Mouse (Mus musculus) c-Kit-negative CD71-positive TER-119-positive erythroid progenitor cells, embryonic 14.5 days (primary cell): ENCODE data around the gene Mns1.

ENCODE experiments used
- DNase-seq: peaks from one replicate; pipeline ENCODE4 v3.0.0-alpha.2; 2013; ENCODE audit warnings: low read depth, low spot score

Mns1 gene

DNA sequence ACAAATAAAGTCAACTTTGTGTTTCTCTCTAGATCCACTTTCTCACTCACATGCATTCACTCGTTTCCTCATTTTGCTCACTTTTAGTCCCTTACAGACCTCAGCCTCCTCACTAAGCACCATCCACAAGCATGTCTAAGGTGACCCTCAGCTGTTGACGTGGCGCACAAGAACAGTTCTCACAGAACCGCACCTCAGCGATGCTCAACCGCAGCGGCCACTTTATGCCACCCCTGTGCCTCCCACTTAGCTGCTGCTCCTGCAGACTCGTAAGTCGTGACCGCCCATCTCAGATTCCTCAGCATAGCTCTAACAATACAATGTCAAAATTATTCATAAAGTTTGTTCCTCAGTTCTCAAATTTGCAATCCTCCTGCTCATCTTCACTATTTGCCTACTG lies 30.8 kb downstream of the Mns1 start:
- no peak for DNase-seq

- no peak for DNase-seq
Measured at GRCm38 (mm10) chr9:72469851-72470250, 32.0 kb downstream of the Mns1 start.

GRCm38 (mm10) chr9:72475511-72475910 lies 37.7 kb downstream of the Mns1 start:
- DNase-seq, result no peak

DNA sequence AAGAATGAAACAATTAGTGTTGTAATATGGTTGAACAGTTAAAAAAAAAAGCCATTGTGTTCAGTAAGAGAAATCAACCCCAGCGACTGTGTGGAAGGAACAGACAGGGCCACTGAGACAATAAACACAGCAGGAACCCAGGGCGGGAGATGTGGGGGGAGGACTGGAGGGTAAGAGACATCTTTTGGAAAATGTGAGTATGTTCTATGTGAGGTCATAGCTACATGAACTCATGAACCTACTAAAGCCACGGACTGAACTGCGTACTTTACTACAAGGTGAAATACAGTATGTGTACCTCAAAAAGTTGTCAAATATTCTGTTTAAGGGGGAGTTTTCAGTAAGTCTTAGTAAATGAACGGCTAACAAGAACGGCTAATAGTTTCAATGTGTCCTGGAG lies 39.5 kb downstream of the Mns1 start:
- no peak for DNase-seq

DNA sequence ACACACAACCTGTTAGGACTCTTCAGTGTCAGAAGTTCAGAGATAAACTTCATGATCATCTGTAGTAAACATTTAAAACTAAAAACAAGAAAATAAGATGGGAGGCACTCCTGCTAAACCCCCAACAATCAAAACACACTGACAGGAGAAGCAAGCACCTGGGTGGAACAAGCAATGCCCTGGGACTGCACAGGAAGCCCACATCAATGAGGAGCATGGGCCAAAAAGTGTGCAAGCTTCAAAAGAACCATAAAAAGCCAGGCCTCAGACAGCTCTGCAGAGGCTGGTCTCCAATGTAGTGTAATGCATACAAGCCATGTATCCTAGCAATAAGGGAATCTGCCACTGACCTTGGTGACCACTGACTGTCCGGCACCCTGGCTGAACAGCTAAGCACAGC lies 41.5 kb downstream of the Mns1 start:
- no peak for DNase-seq

GRCm38 (mm10) chr9:72488523-72488922 lies 50.7 kb downstream of the Mns1 start:
- DNase-seq, result no peak

- no peak for DNase-seq
Measured at GRCm38 (mm10) chr9:72489131-72489530, 51.3 kb downstream of the Mns1 start.

- peak; percentile 80 for DNase-seq
Measured at GRCm38 (mm10) chr9:72491559-72492193, 53.9 kb downstream of the Mns1 start.

GRCm38 (mm10) chr9:72492194-72492565 lies 54.4 kb downstream of the Mns1 start, which contains the start of gene Tex9:
Tex9 (minus strand) TSS chr9:72492212.
- peak; percentile 24 for DNase-seq

GRCm38 (mm10) chr9:72493465-72493864 lies 55.7 kb downstream of the Mns1 start:
- no peak for DNase-seq

GRCm38 (mm10) chr9:72493984-72494685 lies 56.3 kb downstream of the Mns1 start:
- DNase-seq, result no peak

- DNase-seq, result no peak
Measured at GRCm38 (mm10) chr9:72496691-72497090, 58.9 kb downstream of the Mns1 start.

DNA sequence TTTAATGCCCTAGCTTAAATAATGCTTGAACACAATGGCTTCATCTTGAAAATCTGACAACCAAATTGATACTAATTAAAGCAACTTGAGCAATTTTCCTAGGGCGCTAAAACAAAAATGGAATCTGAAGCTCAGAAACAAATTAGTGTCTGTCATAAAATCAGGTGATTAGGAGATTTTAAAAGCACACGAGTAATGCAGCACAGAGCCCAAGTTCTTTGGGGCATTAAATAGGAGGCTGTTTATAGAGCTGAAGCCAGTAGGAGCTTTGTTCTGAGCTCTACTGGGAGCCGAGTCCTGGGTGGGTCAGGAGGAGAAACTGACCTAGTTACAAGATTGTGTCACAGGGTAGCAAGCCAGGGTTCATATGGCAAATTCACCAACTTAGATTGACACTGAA lies 59.4 kb downstream of the Mns1 start:
- DNase-seq, result no peak
